Comparison of ENCODE assay signal across 13 mouse cellular contexts in genomic region chr2:29835391-29835899, GRCm38 (mm10). TPM values are rescaled to one million over a fixed set of nuclear protein-coding genes. Genes with fewer than 3 reads are reported as not detected.
DNase-seq lines count a peak whose midpoint lies in the region; ATAC-seq and TF ChIP-seq lines count a peak whose summit lies in the region.
"Had no signal": no experiment of that assay in that cellular context is flagged by ENCODE, and none has a peak within 500 bp of the region (broad histone marks: within the 10 kb centered on the region; RNA-seq: fewer than 3 reads in every experiment).

No protein-coding gene starts in this region.

- TF ChIP-seq CTCF in kidney, adult 2 months (conservative IDR thresholded peaks at IDR 0.05; ENCODE audit: insufficient read depth, insufficient read length, low read depth, low read length), result no peak
- no peak for TF ChIP-seq CTCF in midbrain, postnatal 0 days (IDR thresholded peaks at IDR 0.05)

- H3K36me3 ChIP-seq in kidney, adult 2 months (ENCODE audit: control insufficient read depth, insufficient read depth, low read length), result no peaks in the 10 kb centered on the region; the same call in 1 of the 2 replicates
- H3K36me3 ChIP-seq in hindbrain, embryonic 12.5 days, result peaks cover 8% of the 10 kb centered on the region
- H3K36me3 ChIP-seq in midbrain, postnatal 0 days (ENCODE audit: insufficient read depth, low read length), result peaks cover 9% of the 10 kb centered on the region; the same call in 1 of the 2 replicates

- ATAC-seq in hindbrain, embryonic 12.5 days (ENCODE audit: low FRiP score), result peak; percentile 60
- no peak for ATAC-seq in midbrain, postnatal 0 days (ENCODE audit: low FRiP score)
- ATAC-seq: CD4-positive, CD25-positive, alpha-beta regulatory T cell, adult 4 months had no signal

- no peak overlapping the region for H3K27ac ChIP-seq in kidney, adult 2 months (ENCODE audit: insufficient read depth, low read depth, low read length)
- H3K27ac ChIP-seq in hindbrain, embryonic 12.5 days, result peak overlapping the region; percentile 92
- H3K27ac ChIP-seq in midbrain, postnatal 0 days (ENCODE audit: low read depth, low read length), result peak overlapping the region; percentile 32; the same call in 1 of the 2 replicates
- H3K27ac ChIP-seq: heart, embryonic 10.5 days; stomach, postnatal 0 days had no signal

- peak; percentile 54 for DNase-seq in kidney, adult 2 months
- DNase-seq in kidney, postnatal 14 days, result no peak
- DNase-seq in ZHBTc4 (ENCODE audit: low read depth, low spot score), result peak; percentile 95
- DNase-seq in midbrain, postnatal 0 days (ENCODE audit: low spot score), result peak; percentile 41
- no peak for DNase-seq in urinary bladder, postnatal 4 days (ENCODE audit: low spot score in 2 of 2)
- DNase-seq in spleen, postnatal 10 days (ENCODE audit: low spot score in 2 of 2), result no peak
- DNase-seq in thymus, postnatal 0 days (ENCODE audit: low spot score), result no peak
- DNase-seq: lung, embryonic 14.5 days had no signal

- H3K4me1 ChIP-seq in kidney, adult 2 months (ENCODE audit: control insufficient read depth, insufficient read depth, low read length), result no peaks in the 10 kb centered on the region
- peaks cover 48% of the 10 kb centered on the region for H3K4me1 ChIP-seq in hindbrain, embryonic 12.5 days
- H3K4me1 ChIP-seq in midbrain, postnatal 0 days (ENCODE audit: insufficient read depth, low read length), result no peaks in the 10 kb centered on the region

- no peaks in the 10 kb centered on the region for H3K27me3 ChIP-seq in kidney, adult 2 months (replicated peaks; ENCODE audit: control insufficient read depth, insufficient read depth, low read length)
- no peaks in the 10 kb centered on the region for H3K27me3 ChIP-seq in hindbrain, embryonic 12.5 days
- no peaks in the 10 kb centered on the region for H3K27me3 ChIP-seq in midbrain, postnatal 0 days (ENCODE audit: insufficient read depth, low read length)

- no peak for TF ChIP-seq POLR2A in kidney, adult 2 months (IDR thresholded peaks at IDR 0.05; ENCODE audit: low read depth, low read length)

- H3K9ac ChIP-seq in hindbrain, embryonic 12.5 days, result no peak overlapping the region
- no peak overlapping the region for H3K9ac ChIP-seq in midbrain, postnatal 0 days (replicated peaks; ENCODE audit: low read length, poor library complexity, severe bottlenecking)
- H3K9ac ChIP-seq: lung, embryonic 14.5 days had no signal

- 67% methylated on average over 2 of the region's 2 CpGs for WGBS in kidney, adult 2 months
- 29% methylated on average over 2 of the region's 2 CpGs for WGBS in hindbrain, embryonic 12.5 days
- WGBS in midbrain, postnatal 0 days, result 15% methylated on average over 2 of the region's 2 CpGs

- H3K4me3 ChIP-seq in kidney, adult 2 months (ENCODE audit: insufficient read depth, low read depth, low read length), result no peak overlapping the region
- no peak overlapping the region for H3K4me3 ChIP-seq in hindbrain, embryonic 12.5 days
- no peak overlapping the region for H3K4me3 ChIP-seq in midbrain, postnatal 0 days (ENCODE audit: low read depth, low read length)
- H3K4me3 ChIP-seq: heart, embryonic 10.5 days had no signal

- no peaks in the 10 kb centered on the region for H3K9me3 ChIP-seq in hindbrain, embryonic 12.5 days (replicated peaks)
- no peaks in the 10 kb centered on the region for H3K9me3 ChIP-seq in midbrain, postnatal 0 days (ENCODE audit: low read length)
- H3K9me3 ChIP-seq: heart, embryonic 10.5 days had no signal

- H3K4me2 ChIP-seq in hindbrain, embryonic 12.5 days (replicated peaks), result 0 out of 2 replicates have a peak overlapping the region, but pooled peaks have one; percentile 13
- H3K4me2 ChIP-seq in midbrain, postnatal 0 days (ENCODE audit: low read depth, low read length, poor library complexity, severe bottlenecking), result no peak overlapping the region
- H3K4me2 ChIP-seq: lung, embryonic 14.5 days had no signal

RNA-seq across cellular contexts. Expression of gene Urm1, which starts 15.6 kb away (rescaled TPM):
- 43.9 and 48.1 TPM in 2 replicates for polyA plus RNA-seq in kidney, adult 2 months (2012; rRNA removed)
- 16.4 and 19.5 TPM in 2 replicates for polyA plus RNA-seq in hindbrain, embryonic 12.5 days (2016; fragmentation: Nextera tagmentation; extraction: Ambion mirVana)
- total RNA-seq in midbrain, postnatal 0 days (2014; rRNA removed), result 66.9 and 73.5 TPM in 2 replicates
- 30.7 and 32.6 TPM in 2 replicates for polyA plus RNA-seq in midbrain, postnatal 0 days (2015; fragmentation: Nextera tagmentation; extraction: Ambion mirVana)
- polyA plus RNA-seq in thymus, postnatal 0 days (2015; fragmentation: Nextera tagmentation; extraction: Ambion mirVana), result 14.8 and 18.0 TPM in 2 replicates

RNA-seq across cellular contexts. Expression of gene Slc27a4, which starts 33.0 kb away (rescaled TPM):
- polyA plus RNA-seq in kidney, adult 2 months (2012; rRNA removed), result 49.7 and 56.2 TPM in 2 replicates
- polyA plus RNA-seq in hindbrain, embryonic 12.5 days (2016; fragmentation: Nextera tagmentation; extraction: Ambion mirVana), result 28.3 and 29.3 TPM in 2 replicates
- total RNA-seq in midbrain, postnatal 0 days (2014; rRNA removed), result 111 and 128 TPM in 2 replicates
- 48.5 and 50.2 TPM in 2 replicates for polyA plus RNA-seq in midbrain, postnatal 0 days (2015; fragmentation: Nextera tagmentation; extraction: Ambion mirVana)
- 6.1 and 6.6 TPM in 2 replicates for polyA plus RNA-seq in thymus, postnatal 0 days (2015; fragmentation: Nextera tagmentation; extraction: Ambion mirVana)

RNA-seq across cellular contexts. Expression of gene Cercam, which starts 33.5 kb away (rescaled TPM):
- 2.3 and 3.3 TPM in 2 replicates for polyA plus RNA-seq in kidney, adult 2 months (2012; rRNA removed)
- 28.5 and 30.2 TPM in 2 replicates for polyA plus RNA-seq in hindbrain, embryonic 12.5 days (2016; fragmentation: Nextera tagmentation; extraction: Ambion mirVana)
- total RNA-seq in midbrain, postnatal 0 days (2014; rRNA removed), result 21.4 and 28.0 TPM in 2 replicates
- 22.8 and 26.0 TPM in 2 replicates for polyA plus RNA-seq in midbrain, postnatal 0 days (2015; fragmentation: Nextera tagmentation; extraction: Ambion mirVana)
- 7.0 and 8.6 TPM in 2 replicates for polyA plus RNA-seq in thymus, postnatal 0 days (2015; fragmentation: Nextera tagmentation; extraction: Ambion mirVana)

RNA-seq across cellular contexts. Expression of gene Trub2, which starts 47.1 kb away (rescaled TPM):
- 32.7 and 46.2 TPM in 2 replicates for polyA plus RNA-seq in kidney, adult 2 months (2012; rRNA removed)
- 43.1 and 43.3 TPM in 2 replicates for polyA plus RNA-seq in hindbrain, embryonic 12.5 days (2016; fragmentation: Nextera tagmentation; extraction: Ambion mirVana)
- 36.7 and 50.7 TPM in 2 replicates for total RNA-seq in midbrain, postnatal 0 days (2014; rRNA removed)
- polyA plus RNA-seq in midbrain, postnatal 0 days (2015; fragmentation: Nextera tagmentation; extraction: Ambion mirVana), result 25.7 and 32.0 TPM in 2 replicates
- 21.3 and 27.7 TPM in 2 replicates for polyA plus RNA-seq in thymus, postnatal 0 days (2015; fragmentation: Nextera tagmentation; extraction: Ambion mirVana)

RNA-seq across cellular contexts. Expression of gene Coq4, which starts 48.2 kb away (rescaled TPM):
- 87.5 and 111 TPM in 2 replicates for polyA plus RNA-seq in kidney, adult 2 months (2012; rRNA removed)
- polyA plus RNA-seq in hindbrain, embryonic 12.5 days (2016; fragmentation: Nextera tagmentation; extraction: Ambion mirVana), result 33.1 and 36.8 TPM in 2 replicates
- 37.4 and 44.8 TPM in 2 replicates for total RNA-seq in midbrain, postnatal 0 days (2014; rRNA removed)
- polyA plus RNA-seq in midbrain, postnatal 0 days (2015; fragmentation: Nextera tagmentation; extraction: Ambion mirVana), result 32.1 and 37.5 TPM in 2 replicates
- 13.9 and 14.9 TPM in 2 replicates for polyA plus RNA-seq in thymus, postnatal 0 days (2015; fragmentation: Nextera tagmentation; extraction: Ambion mirVana)
- total RNA-seq: monocyte, adult 5-6 weeks had no signal

Comparison
In these comparisons a context has a peak if more than half of its experiments do, and no peak if none do; other contexts are left out.
1. DNase-seq: peak in kidney, adult 2 months (single experiment), ZHBTc4 (single experiment) and midbrain, postnatal 0 days (single experiment); none in kidney, postnatal 14 days (single experiment), urinary bladder, postnatal 4 days (0 of 2), spleen, postnatal 10 days (0 of 2) and thymus, postnatal 0 days (single experiment).